Mouse (Mus musculus): ENCODE data around the gene H2-T3. TPM values are rescaled to one million over a fixed set of nuclear protein-coding genes. Genes with fewer than 3 reads are reported as not detected.

H2-T3 gene
- total RNA-seq, 2 experiments from 2014 or later, result not detected

Other genes starting within 250 kb of the H2-T3 start
- gene Abcf1, start 220.5 kb downstream of the H2-T3 start, total RNA-seq (2021), result 10 to 100 TPM; 72.1 to 74.9 TPM
- gene Gnl1, start 210.4 kb downstream of the H2-T3 start, total RNA-seq (2021), result 10 to 100 TPM; 19.8 to 20.9 TPM
- gene Prr3, start 210.1 kb downstream of the H2-T3 start, total RNA-seq (2021), result 1 to 10 TPM; 2.6 to 2.8 TPM
- 1 to 10 TPM; 2.0 to 2.5 TPM for gene H2-T24, start 169.7 kb downstream of the H2-T3 start, total RNA-seq (2021)
- gene H2-T23, start 157.4 kb downstream of the H2-T3 start, total RNA-seq (2021), result 1 to 10 TPM; 6.3 to 9.2 TPM
- 1 to 10 TPM; 8.8 to 9.7 TPM for gene H2-T22, start 147.5 kb downstream of the H2-T3 start, total RNA-seq (2021)
- not detected for gene Gm6034, start 147.3 kb downstream of the H2-T3 start, total RNA-seq (2021)
- gene Gm11127, start 131.9 kb downstream of the H2-T3 start, total RNA-seq (2021), result 1 to 10 TPM; 1.5 to 2.1 TPM
- not detected for gene Gm19684, start 68.6 kb downstream of the H2-T3 start, total RNA-seq (2021)
- gene Gm7030, start 60.9 kb downstream of the H2-T3 start, total RNA-seq (2021), result not detected
- not detected for gene Gm8909, start 21.8 kb downstream of the H2-T3 start, total RNA-seq (2021)
- gene Rpp21, start 67.8 kb upstream of the H2-T3 start, total RNA-seq (2021), result 10 to 100 TPM; 36.5 to 41.1 TPM
- 1 to 10 TPM; 7.3 to 7.4 TPM for gene Trim39, start 82.0 kb upstream of the H2-T3 start, total RNA-seq (2021)
- not detected for gene H2-M10.2, start 96.2 kb upstream of the H2-T3 start, total RNA-seq (2021)
- not detected for gene H2-M10.1, start 135.9 kb upstream of the H2-T3 start, total RNA-seq (2021)
- gene H2-M10.3, start 178.1 kb upstream of the H2-T3 start, total RNA-seq (2021), result not detected